Comparison of ENCODE assay signal across 20 mouse cellular contexts in genomic region chr10:10610561-10611345, GRCm38 (mm10). TPM values are rescaled to one million over a fixed set of nuclear protein-coding genes. Genes with fewer than 3 reads are reported as not detected.
A peak's percentile ranks its signal among the peaks of the same experiment; 100 is the strongest.
DNase-seq lines count a peak whose midpoint lies in the region; ATAC-seq and TF ChIP-seq lines count a peak whose summit lies in the region.
"Had no signal": no experiment of that assay in that cellular context is flagged by ENCODE, and none has a peak within 500 bp of the region (broad histone marks: within the 10 kb centered on the region; RNA-seq: fewer than 3 reads in every experiment).

No protein-coding gene starts in this region.

- DNase-seq in layer of hippocampus, adult 9-11 months, result peak; percentile 23
- no peak for DNase-seq in layer of hippocampus, postnatal 10 days (ENCODE audit: low spot score in 2 of 2)
- peak; percentile 29 to 34 for DNase-seq in right cerebral cortex, adult 2 months (ENCODE audit: low spot score in 2 of 2)
- DNase-seq in right cerebral cortex, adult 18-20 months, result no peak
- peak; percentile 57 for DNase-seq in telencephalon, adult 2 months (ENCODE audit: low read depth, low spot score)
- DNase-seq in cerebellum, adult 2 months, result no peak
- DNase-seq: adrenal gland, adult 2 months; cerebellum, postnatal 10 days; gastrocnemius, postnatal 10 days; heart, adult 18-20 months; kidney, adult 18-20 months; liver, embryonic 13.5 days; retina, postnatal 1 day; thymus, postnatal 25 days had no signal

- no peaks in the 10 kb centered on the region for H3K4me1 ChIP-seq in cerebellum, adult 2 months (ENCODE audit: control insufficient read depth, insufficient read depth, low read length)
- H3K4me1 ChIP-seq: limb, embryonic 12.5 days; liver, embryonic 13.5 days had no signal

- no peak overlapping the region for H3K27ac ChIP-seq in cerebellum, adult 2 months (ENCODE audit: insufficient read depth, low read length)
- H3K27ac ChIP-seq: heart, embryonic 13.5 days; hindbrain, embryonic 14.5 days; kidney, postnatal 0 days; limb, embryonic 12.5 days; liver, embryonic 13.5 days had no signal

- no peak overlapping the region for H3K4me3 ChIP-seq in cerebellum, adult 2 months (replicated peaks; ENCODE audit: insufficient read depth, low read depth, low read length)
- H3K4me3 ChIP-seq: heart, embryonic 13.5 days; limb, embryonic 12.5 days; liver, embryonic 13.5 days had no signal

- no peak for TF ChIP-seq CTCF in cerebellum, adult 2 months (IDR thresholded peaks at IDR 0.05; ENCODE audit: borderline replicate concordance, insufficient read depth, low read depth, low read length)

- no peaks in the 10 kb centered on the region for H3K27me3 ChIP-seq in cerebellum, adult 2 months (ENCODE audit: control insufficient read depth, insufficient read depth, low read length)
- H3K27me3 ChIP-seq: heart, embryonic 13.5 days; limb, embryonic 12.5 days; liver, embryonic 13.5 days had no signal

- peak; percentile 64 for ATAC-seq in megakaryocyte, adult 5-6 weeks (ENCODE audit: poor library complexity, severe bottlenecking)
- ATAC-seq: forebrain, embryonic 16.5 days had no signal

- WGBS in cerebellum, adult 2 months, result 73% methylated on average over 3 of the region's 3 CpGs

- no peak for TF ChIP-seq POLR2A in cerebellum, adult 2 months (IDR thresholded peaks at IDR 0.05; ENCODE audit: borderline replicate concordance, insufficient read depth, low read length)

RNA-seq across cellular contexts. Expression of gene Rab32, which starts 52.7 kb away (rescaled TPM):
- total RNA-seq in layer of hippocampus, postnatal 10 days (2021), result 1 to 10 TPM; 1.9 to 3.8 TPM
- 155 and 175 TPM in 2 replicates for total RNA-seq in megakaryocyte, adult 5-6 weeks (2015)
- total RNA-seq in megakaryocyte, adult 5-6 weeks (2017), result 108 and 111 TPM in 2 replicates
- polyA plus RNA-seq in cerebellum, adult 2 months (2012; rRNA removed), result 1.6 and 2.0 TPM in 2 replicates

Comparison
In these comparisons a context has a peak if more than half of its experiments do, and no peak if none do; other contexts are left out.
1. DNase-seq: peak in layer of hippocampus, adult 9-11 months (single experiment), right cerebral cortex, adult 2 months (2 of 2) and telencephalon, adult 2 months (single experiment); none in layer of hippocampus, postnatal 10 days (0 of 2), right cerebral cortex, adult 18-20 months (single experiment) and cerebellum, adult 2 months (0 of 2).
2. RNA of gene Rab32, which starts 52.7 kb away (total RNA-seq): 108 to 175 TPM in megakaryocyte, adult 5-6 weeks; 1.9 to 3.8 TPM in layer of hippocampus, postnatal 10 days; every median in the first group is over 10 times any median in the second.